ENCODE assay signal across 8 mouse cellular contexts in the genomic region with DNA sequence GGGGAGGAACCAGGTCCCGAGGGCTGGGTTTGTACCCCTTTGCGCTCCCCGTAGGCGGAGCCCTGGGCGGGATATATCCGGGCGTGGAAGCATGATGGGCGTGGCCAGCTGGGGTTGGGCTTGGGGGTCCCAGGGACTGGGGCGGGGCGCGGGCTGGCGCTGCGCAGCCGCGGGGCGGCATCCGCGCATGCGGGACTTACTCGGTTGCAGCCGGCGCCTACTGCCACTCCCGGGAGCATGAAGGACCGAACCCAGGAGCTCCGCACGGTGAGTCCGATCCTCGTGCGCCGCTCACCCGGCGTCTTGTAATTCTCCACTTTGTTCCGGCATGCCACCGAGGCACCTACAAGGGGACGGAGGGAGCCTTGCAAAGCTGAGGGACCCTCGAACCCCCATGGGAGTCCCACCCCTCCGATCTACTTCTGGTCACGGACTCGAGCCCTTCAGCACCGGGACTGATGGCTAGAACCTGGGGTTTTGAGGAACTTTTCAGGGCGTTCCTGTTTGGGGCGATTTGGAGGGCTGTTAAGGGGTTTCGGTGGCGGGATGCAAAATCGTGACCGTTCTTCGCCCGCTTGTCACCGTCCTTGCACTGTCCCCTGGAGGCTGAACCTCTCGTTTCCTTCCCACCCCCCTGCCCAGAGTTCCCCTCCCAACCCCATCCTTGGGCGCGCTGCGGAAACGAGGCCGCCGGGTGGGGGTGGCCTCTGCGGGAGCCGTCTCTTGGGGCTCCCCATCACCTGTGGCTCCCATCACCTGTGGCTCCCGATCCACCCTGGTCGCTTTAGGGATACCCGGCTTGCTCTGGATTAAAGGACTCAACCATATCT. TPM values are rescaled to one million over a fixed set of nuclear protein-coding genes. Genes with fewer than 3 reads are reported as not detected.
DNase-seq lines count a peak whose midpoint lies in the region; ATAC-seq lines count a peak whose summit lies in the region.

A gene (plus strand): TSS at position 139 of the 830 bp plus-strand sequence.

- peak; percentile 65 for DNase-seq in adipocyte (ENCODE audit: low spot score)
- peak; percentile 90 for DNase-seq in gastrocnemius, postnatal 14 days
- peak; percentile 88 to 93 for DNase-seq in left cerebral cortex, postnatal 25 days (ENCODE audit: low spot score in 2 of 2)
- peak; percentile 86 for DNase-seq in right cerebral cortex, postnatal 4 days
- DNase-seq in yolk sac, embryonic 10.5 days (ENCODE audit: low spot score): peak; percentile 91

- intact Hi-C loops in gastrocnemius, postnatal 14 days (cut with DNase I; ENCODE audit: low total_unique reads): no loop called here
- intact Hi-C loops in left cerebral cortex, postnatal 25 days (cut with DNase I): loop anchor here (2.0 kb wide), 1 partner anchor 17 kb away; no protein-coding TSS in a partner anchor

- peak; percentile 70 for ATAC-seq in common myeloid progenitor, adult 5-6 weeks (replicated peaks; ENCODE audit: low read depth, poor library complexity, severe bottlenecking)
- ATAC-seq in inflammation-experienced regulatory T-cells, adult 6 months: peak; percentile 44
- ATAC-seq in megakaryocyte-erythroid progenitor cell, adult 5-6 weeks (replicated peaks; ENCODE audit: low FRiP score, low TSS enrichment, poor library complexity, severe bottlenecking): peak; percentile 67

RNA-seq across cellular contexts. Expression of the gene that starts here (rescaled TPM):
- 0.27 TPM in 1 of 2 replicates, not detected in the other for total RNA-seq in common myeloid progenitor, adult 5-6 weeks (2017)
- total RNA-seq in gastrocnemius, postnatal 14 days (2021): 1 to 10 TPM; 1.4 to 1.5 TPM
- 10 to 100 TPM in 2 of 3 experiments, 1 to 10 TPM in 1; 4.4 to 24.9 (median 20.8) TPM for polyA plus RNA-seq in inflammation-experienced regulatory T-cells, adult 6 months (2017; shearing (Covaris generic))
- total RNA-seq in left cerebral cortex, postnatal 25 days (2021): 100 to 1,000 TPM; 388 to 416 TPM
- total RNA-seq in megakaryocyte-erythroid progenitor cell, adult 5-6 weeks (2014; fragmentation: Nextera tagmentation): 0.17 and 0.98 TPM in 2 replicates
- not detected in 2 replicates for total RNA-seq in megakaryocyte-erythroid progenitor cell, adult 5-6 weeks (2017)

Comparison
In these comparisons a context has a peak if more than half of its experiments do, and no peak if none do; other contexts are left out.
1. Peak in every context shown above with its lines: DNase-seq and ATAC-seq.
2. RNA of the gene that starts here (total RNA-seq): 388 to 416 TPM in left cerebral cortex, postnatal 25 days; 1.4 to 1.5 TPM in gastrocnemius, postnatal 14 days, 0.17 to 0.98 TPM in megakaryocyte-erythroid progenitor cell, adult 5-6 weeks and 0.27 TPM in common myeloid progenitor, adult 5-6 weeks; every median in the first group is over 100 times any median in the second.
3. Peak in ATAC-seq in common myeloid progenitor, adult 5-6 weeks; RNA of the gene not detected or under 1 TPM.
4. Peak in ATAC-seq in megakaryocyte-erythroid progenitor cell, adult 5-6 weeks; RNA of the gene not detected or under 1 TPM.